Mouse (Mus musculus) limb, embryonic 10.5 days (tissue): Measurements from ENCODE around the gene Psip1. TPM values are rescaled to one million over a fixed set of nuclear protein-coding genes. Genes with fewer than 3 reads are reported as not detected.

Experiments
- DNase-seq: peaks from one replicate; pipeline ENCODE4 v3.0.0-alpha.2; 2017; ENCODE audit warnings: low spot score
- H3K27ac ChIP-seq: fragments of 300-500 bp; sonication (generic); 2 replicates; pipeline ENCODE4 v1.5.1; 2016; ENCODE audit warnings: mild to moderate bottlenecking
- H3K27me3 ChIP-seq: fragments of 300-500 bp; sonication (generic); 2 replicates; pipeline ENCODE4 v1.6.1; 2016; ENCODE audit warnings: low read depth, mild to moderate bottlenecking; ENCODE audit not compliant: poor library complexity, severe bottlenecking
- H3K36me3 ChIP-seq: fragments of 300-500 bp; sonication (generic); 2 replicates; pipeline ENCODE4 v1.6.1; 2016; ENCODE audit warnings: mild to moderate bottlenecking, moderate library complexity
- H3K4me1 ChIP-seq: fragments of 300-500 bp; sonication (generic); 2 replicates; pipeline ENCODE4 v1.6.1; 2016
- H3K4me3 ChIP-seq: fragments of 300-500 bp; sonication (generic); 2 replicates; pipeline ENCODE4 v1.5.1; 2016; ENCODE audit warnings: mild to moderate bottlenecking, moderate library complexity
- H3K9me3 ChIP-seq: fragments of 300-500 bp; sonication (generic); replicated peaks from 2 replicates; pipeline ENCODE4 v1.6.1; 2016; ENCODE audit warnings: mild to moderate bottlenecking
- WGBS: fragments of 180-500 bp; shearing (Covaris S2); methylation state at CpG from one replicate; pipeline ENCODE4 v1.1.7; 2016; 5-methylcytosine and 5-hydroxymethylcytosine counted together
- polyA plus RNA-seq: library from polyadenylated mRNA; unstranded; fragments of >200 nt; fragmentation: Nextera tagmentation; extraction: Ambion mirVana; gene quantifications from 2 replicates; pipeline ENCODE4 v1.2.1, GENCODE M21; 2016

Psip1 gene
- polyA plus RNA-seq, 1 experiment from 2014 or later = 237 TPM

- Histone ChIP-seq H3K4me3 (0 out of 2 replicates have a peak overlapping the region, but pooled peaks have one; percentile 6), H3K36me3 (peaks cover 6% of the 10 kb centered on the region), H3K4me1 (peaks cover 43% of the 10 kb centered on the region), H3K27ac (peak overlapping the region; percentile 83), H3K27me3 (no peaks in the 10 kb centered on the region), H3K9me3 (no peaks in the 10 kb centered on the region)
- DNase-seq = peak; percentile 48
- WGBS = 5% methylated on average over 5 of the region's 5 CpGs
These were observed 2.9 kb upstream of the Psip1 start for GRCm38 (mm10) chr4:83489121-83489520.

GRCm38 (mm10) chr4:83485735-83486116 lies 533 bp downstream of the Psip1 start:
- no peaks in the 10 kb centered on the region for H3K27me3 ChIP-seq
- H3K9me3 ChIP-seq = no peaks in the 10 kb centered on the region
- peaks cover 44% of the 10 kb centered on the region for H3K4me1 ChIP-seq
- peak overlapping the region; percentile 99 for H3K27ac ChIP-seq
- peaks cover 38% of the 10 kb centered on the region for H3K36me3 ChIP-seq
- WGBS = under 1% methylated on average over 40 of the region's 40 CpGs
- DNase-seq = peak; percentile 91
- peak overlapping the region; percentile 95 for H3K4me3 ChIP-seq

- H3K4me1 ChIP-seq = peaks cover 44% of the 10 kb centered on the region
- H3K27me3 ChIP-seq = no peaks in the 10 kb centered on the region
- H3K27ac ChIP-seq = peak overlapping the region; percentile 99
- peak overlapping the region; percentile 95 for H3K4me3 ChIP-seq
- H3K36me3 ChIP-seq = peaks cover 43% of the 10 kb centered on the region
- H3K9me3 ChIP-seq = no peaks in the 10 kb centered on the region
- 30% methylated on average over 12 of the region's 12 CpGs for WGBS
- DNase-seq = no peak
These were observed 1.0 kb downstream of the Psip1 start for GRCm38 (mm10) chr4:83485250-83485649.

GRCm38 (mm10) chr4:83468208-83468607 lies 18.1 kb downstream of the Psip1 start:
- H3K27ac ChIP-seq = no peak overlapping the region
- H3K4me3 ChIP-seq = no peak overlapping the region
- no peaks in the 10 kb centered on the region for H3K4me1 ChIP-seq
- no peak for DNase-seq
- WGBS = 93% methylated on average over 3 of the region's 3 CpGs
- H3K36me3 ChIP-seq = peaks cover 97% of the 10 kb centered on the region
- no peaks in the 10 kb centered on the region for H3K27me3 ChIP-seq
- no peaks in the 10 kb centered on the region for H3K9me3 ChIP-seq

GRCm38 (mm10) chr4:83467615-83468014 lies 18.6 kb downstream of the Psip1 start:
- H3K36me3 ChIP-seq = peaks cover 97% of the 10 kb centered on the region
- DNase-seq = no peak
- no peak overlapping the region for H3K4me3 ChIP-seq
- 93% methylated on average over 7 of the region's 7 CpGs for WGBS
- no peak overlapping the region for H3K27ac ChIP-seq
- H3K9me3 ChIP-seq = no peaks in the 10 kb centered on the region
- H3K27me3 ChIP-seq = no peaks in the 10 kb centered on the region
- H3K4me1 ChIP-seq = no peaks in the 10 kb centered on the region

GRCm38 (mm10) chr4:83464827-83465226 lies 21.4 kb downstream of the Psip1 start:
- H3K4me1 ChIP-seq = no peaks in the 10 kb centered on the region
- no peak for DNase-seq
- peaks cover 95% of the 10 kb centered on the region for H3K36me3 ChIP-seq
- 96% methylated on average over 7 of the region's 7 CpGs for WGBS
- no peak overlapping the region for H3K27ac ChIP-seq
- no peak overlapping the region for H3K4me3 ChIP-seq
- H3K9me3 ChIP-seq = no peaks in the 10 kb centered on the region
- H3K27me3 ChIP-seq = no peaks in the 10 kb centered on the region

GRCm38 (mm10) chr4:83460106-83460505 lies 26.2 kb downstream of the Psip1 start:
- 94% methylated on average over 5 of the region's 5 CpGs for WGBS
- Histone ChIP-seq H3K27me3 (no peaks in the 10 kb centered on the region), H3K9me3 (no peaks in the 10 kb centered on the region), H3K36me3 (peaks cover 96% of the 10 kb centered on the region), H3K4me1 (no peaks in the 10 kb centered on the region), H3K4me3 (no peak overlapping the region), H3K27ac (no peak overlapping the region)
- DNase-seq = no peak

- no peak for DNase-seq
- H3K4me1 ChIP-seq = no peaks in the 10 kb centered on the region
- H3K27me3 ChIP-seq = no peaks in the 10 kb centered on the region
- peaks cover 68% of the 10 kb centered on the region for H3K36me3 ChIP-seq
- H3K9me3 ChIP-seq = no peaks in the 10 kb centered on the region
- no peak overlapping the region for H3K27ac ChIP-seq
- WGBS = 96% methylated on average over 4 of the region's 4 CpGs
- H3K4me3 ChIP-seq = no peak overlapping the region
These were observed 35.5 kb downstream of the Psip1 start for GRCm38 (mm10) chr4:83450785-83451184.

- no peaks in the 10 kb centered on the region for H3K9me3 ChIP-seq
- 89% methylated on average over 4 of the region's 4 CpGs for WGBS
- H3K4me3 ChIP-seq = no peak overlapping the region
- no peak for DNase-seq
- H3K27ac ChIP-seq = no peak overlapping the region
- peaks cover 66% of the 10 kb centered on the region for H3K36me3 ChIP-seq
- no peaks in the 10 kb centered on the region for H3K4me1 ChIP-seq
- no peaks in the 10 kb centered on the region for H3K27me3 ChIP-seq
These were observed 45.2 kb downstream of the Psip1 start for GRCm38 (mm10) chr4:83441050-83441449.

- Histone ChIP-seq H3K27me3 (no peaks in the 10 kb centered on the region), H3K4me3 (no peak overlapping the region), H3K27ac (no peak overlapping the region), H3K9me3 (no peaks in the 10 kb centered on the region), H3K4me1 (no peaks in the 10 kb centered on the region), H3K36me3 (peaks cover 86% of the 10 kb centered on the region)
- WGBS = 76% methylated on average over 5 of the region's 5 CpGs
- DNase-seq = no peak
These were observed 47.2 kb downstream of the Psip1 start for GRCm38 (mm10) chr4:83439045-83439444.

- H3K9me3 ChIP-seq = no peaks in the 10 kb centered on the region
- no peaks in the 10 kb centered on the region for H3K4me1 ChIP-seq
- no peaks in the 10 kb centered on the region for H3K27me3 ChIP-seq
- no peak overlapping the region for H3K27ac ChIP-seq
- no peak overlapping the region for H3K4me3 ChIP-seq
- no peak for DNase-seq
- H3K36me3 ChIP-seq = peaks cover 96% of the 10 kb centered on the region
These were observed 48.1 kb downstream of the Psip1 start for GRCm38 (mm10) chr4:83438116-83438515.

GRCm38 (mm10) chr4:83436375-83436774 lies 49.9 kb downstream of the Psip1 start:
- H3K4me3 ChIP-seq = no peak overlapping the region
- 96% methylated on average over 8 of the region's 8 CpGs for WGBS
- H3K9me3 ChIP-seq = no peaks in the 10 kb centered on the region
- no peak overlapping the region for H3K27ac ChIP-seq
- no peaks in the 10 kb centered on the region for H3K27me3 ChIP-seq
- H3K36me3 ChIP-seq = peaks cover 99% of the 10 kb centered on the region
- no peak for DNase-seq
- H3K4me1 ChIP-seq = no peaks in the 10 kb centered on the region

- H3K36me3 ChIP-seq = peaks cover 99% of the 10 kb centered on the region
- no peaks in the 10 kb centered on the region for H3K9me3 ChIP-seq
- H3K4me3 ChIP-seq = no peak overlapping the region
- H3K4me1 ChIP-seq = no peaks in the 10 kb centered on the region
- no peaks in the 10 kb centered on the region for H3K27me3 ChIP-seq
- no peak for DNase-seq
- 97% methylated on average over 6 of the region's 6 CpGs for WGBS
- no peak overlapping the region for H3K27ac ChIP-seq
These were observed 53.4 kb downstream of the Psip1 start for GRCm38 (mm10) chr4:83432901-83433300.

- Histone ChIP-seq H3K4me3 (no peak overlapping the region), H3K4me1 (no peaks in the 10 kb centered on the region), H3K27ac (no peak overlapping the region), H3K27me3 (no peaks in the 10 kb centered on the region), H3K36me3 (peaks cover 99% of the 10 kb centered on the region), H3K9me3 (no peaks in the 10 kb centered on the region)
- DNase-seq = no peak
- 95% methylated on average over 7 of the region's 7 CpGs for WGBS
These were observed 54.3 kb downstream of the Psip1 start for GRCm38 (mm10) chr4:83431950-83432349.
